Mouse (Mus musculus) kidney, postnatal 4 days (tissue): ENCODE results near the gene Asic2.

Source experiments
- DNase-seq, 2 experiments: peaks; one replicate each; pipeline ENCODE4 v3.0.0; 2021; ENCODE audit warnings: mixed read lengths in 2 of 2

The Asic2 gene

GRCm38 (mm10) chr11:81080076-81080805 is 888.0 kb downstream of the Asic2 start:
- no peak for DNase-seq

GRCm38 (mm10) chr11:81079237-81079636 is 889.0 kb downstream of the Asic2 start:
- peak in 1 of 2 experiments; percentile 21 for DNase-seq

- DNase-seq = no peak
Observed at GRCm38 (mm10) chr11:81071836-81072235, 896.4 kb downstream of the Asic2 start.

- no peak for DNase-seq
Observed at GRCm38 (mm10) chr11:81065386-81065785, 902.9 kb downstream of the Asic2 start.

GRCm38 (mm10) chr11:81064006-81064405 is 904.3 kb downstream of the Asic2 start:
- peak in 1 of 2 experiments; percentile 13 for DNase-seq

GRCm38 (mm10) chr11:81060077-81060476 is 908.2 kb downstream of the Asic2 start:
- DNase-seq = no peak

GRCm38 (mm10) chr11:81059546-81059945 is 908.7 kb downstream of the Asic2 start:
- DNase-seq = no peak

GRCm38 (mm10) chr11:81057506-81057905 is 910.8 kb downstream of the Asic2 start:
- no peak for DNase-seq

GRCm38 (mm10) chr11:81056776-81057175 is 911.5 kb downstream of the Asic2 start:
- DNase-seq = no peak

GRCm38 (mm10) chr11:81055446-81056145 is 912.7 kb downstream of the Asic2 start:
- no peak for DNase-seq

- no peak for DNase-seq
Observed at GRCm38 (mm10) chr11:81053826-81054225, 914.4 kb downstream of the Asic2 start.

GRCm38 (mm10) chr11:81041671-81042070 is 926.6 kb downstream of the Asic2 start:
- DNase-seq = no peak

GRCm38 (mm10) chr11:81039976-81040375 is 928.3 kb downstream of the Asic2 start:
- no peak for DNase-seq

- DNase-seq = no peak
Observed at GRCm38 (mm10) chr11:81032151-81032550, 936.1 kb downstream of the Asic2 start.

GRCm38 (mm10) chr11:81014776-81015175 is 953.5 kb downstream of the Asic2 start:
- DNase-seq = no peak

- no peak for DNase-seq
Observed at GRCm38 (mm10) chr11:81013501-81013900, 954.8 kb downstream of the Asic2 start.

- no peak for DNase-seq
Observed at GRCm38 (mm10) chr11:81010766-81011165, 957.5 kb downstream of the Asic2 start.

- no peak for DNase-seq
Observed at GRCm38 (mm10) chr11:81009366-81009765, 958.9 kb downstream of the Asic2 start.

GRCm38 (mm10) chr11:81005831-81006230 is 962.4 kb downstream of the Asic2 start:
- peak; percentile 70 to 73 for DNase-seq

- DNase-seq = peak; percentile 6 to 7
Observed at GRCm38 (mm10) chr11:81002769-81003430, 965.4 kb downstream of the Asic2 start.

- DNase-seq = no peak
Observed at GRCm38 (mm10) chr11:80995621-80996020, 972.6 kb downstream of the Asic2 start.

- no peak for DNase-seq
Observed at GRCm38 (mm10) chr11:80983530-80983929, 984.7 kb downstream of the Asic2 start.

GRCm38 (mm10) chr11:80976239-80976855 is 991.9 kb downstream of the Asic2 start:
- DNase-seq = no peak
